Mouse (Mus musculus) bone marrow macrophage, adult 2 months (primary cell): ENCODE data around the gene Myo18b.

Experiments
- CTCF ChIP-seq: IDR thresholded peaks from 2 replicates; pipeline ENCODE4 v1.5.1; 2012; ENCODE audit warnings: low read depth, mild to moderate bottlenecking, low read length, moderate library complexity
- POLR2A ChIP-seq: IDR thresholded peaks from 2 replicates; pipeline ENCODE4 v1.6.1; 2012; ENCODE audit warnings: mild to moderate bottlenecking, low read depth, low read length, borderline replicate concordance

- TF ChIP-seq POLR2A = no peak
- no peak for TF ChIP-seq CTCF
Measured at GRCm38 (mm10) chr5:112656811-112657210, 239.4 kb downstream of the Myo18b start.
